Mouse (Mus musculus) forebrain, postnatal 0 days (tissue): ENCODE measurements around the gene Pak1. TPM values are rescaled to one million over a fixed set of nuclear protein-coding genes. Genes with fewer than 3 reads are reported as not detected.

Experiments used
- ATAC-seq: fragments of 200-750 bp; cut with Nextera tagmentation; 2 replicates; pipeline ENCODE4 v1.8.0; 2017; ENCODE audit warnings: mild to moderate bottlenecking, moderate library complexity
- DNase-seq: peaks from one replicate; pipeline ENCODE4 v3.0.0-alpha.2; 2015
- H3K27ac ChIP-seq: fragments of 300-500 bp; sonication (generic); 2 replicates; pipeline ENCODE4 v1.5.1; 2014; ENCODE audit warnings: low read depth, mild to moderate bottlenecking, antibody characterized with exemption, low read length, moderate library complexity, mixed read lengths
- H3K27me3 ChIP-seq: fragments of 300-500 bp; sonication (generic); 2 replicates; pipeline ENCODE4 v1.6.1; 2014; ENCODE audit warnings: mild to moderate bottlenecking, low read length, mixed read lengths; ENCODE audit not compliant: insufficient read depth
- H3K36me3 ChIP-seq: fragments of 300-500 bp; sonication (generic); 2 replicates; pipeline ENCODE4 v1.6.1; 2014; ENCODE audit warnings: mild to moderate bottlenecking, moderate library complexity; ENCODE audit not compliant: insufficient read depth
- H3K4me1 ChIP-seq: fragments of 300-500 bp; sonication (generic); 2 replicates; pipeline ENCODE4 v1.6.1; 2014; ENCODE audit warnings: antibody characterized with exemption; ENCODE audit not compliant: insufficient read depth
- H3K4me2 ChIP-seq: fragments of 300-500 bp; sonication (generic); 2 replicates; pipeline ENCODE4 v1.6.1; 2014; ENCODE audit warnings: low read depth, mild to moderate bottlenecking, moderate library complexity
- H3K4me3 ChIP-seq: fragments of 300-500 bp; sonication (generic); 2 replicates; pipeline ENCODE4 v1.5.1; 2014; ENCODE audit warnings: low read depth, low read length, mixed read lengths
- H3K9ac ChIP-seq: fragments of 300-500 bp; sonication (generic); 2 replicates; pipeline ENCODE4 v1.6.1; 2014; ENCODE audit warnings: mild to moderate bottlenecking
- H3K9me3 ChIP-seq: fragments of 300-500 bp; sonication (generic); 2 replicates; pipeline ENCODE4 v1.6.1; 2016; ENCODE audit warnings: low read length
- CTCF ChIP-seq: sonication (generic); IDR thresholded peaks from 2 replicates; pipeline ENCODE4 v1.5.1; 2016; ENCODE audit warnings: antibody characterized with exemption, control low read depth, low read depth
- WGBS: fragments of 180-500 bp; shearing (Covaris S2); extraction: QIAGEN DNeasy Blood & Tissue Kit; methylation state at CpG from one replicate; pipeline ENCODE4 v1.1.7; 2014; 5-methylcytosine and 5-hydroxymethylcytosine counted together
- polyA plus RNA-seq: library from polyadenylated mRNA; unstranded; fragments of >200 nt; fragmentation: Nextera tagmentation; extraction: Ambion mirVana; gene quantifications from 2 replicates; pipeline ENCODE4 v1.2.1, GENCODE M21; 2015
- total RNA-seq: library from RNA; depleted of rRNA; stranded (reverse); fragments of >200 nt; gene quantifications from 2 replicates; pipeline ENCODE4 v1.2.3, GENCODE M21; 2014

The Pak1 gene
- total and polyA plus RNA-seq, 2 experiments from 2014 or later, result 135 to 186 TPM

DNA sequence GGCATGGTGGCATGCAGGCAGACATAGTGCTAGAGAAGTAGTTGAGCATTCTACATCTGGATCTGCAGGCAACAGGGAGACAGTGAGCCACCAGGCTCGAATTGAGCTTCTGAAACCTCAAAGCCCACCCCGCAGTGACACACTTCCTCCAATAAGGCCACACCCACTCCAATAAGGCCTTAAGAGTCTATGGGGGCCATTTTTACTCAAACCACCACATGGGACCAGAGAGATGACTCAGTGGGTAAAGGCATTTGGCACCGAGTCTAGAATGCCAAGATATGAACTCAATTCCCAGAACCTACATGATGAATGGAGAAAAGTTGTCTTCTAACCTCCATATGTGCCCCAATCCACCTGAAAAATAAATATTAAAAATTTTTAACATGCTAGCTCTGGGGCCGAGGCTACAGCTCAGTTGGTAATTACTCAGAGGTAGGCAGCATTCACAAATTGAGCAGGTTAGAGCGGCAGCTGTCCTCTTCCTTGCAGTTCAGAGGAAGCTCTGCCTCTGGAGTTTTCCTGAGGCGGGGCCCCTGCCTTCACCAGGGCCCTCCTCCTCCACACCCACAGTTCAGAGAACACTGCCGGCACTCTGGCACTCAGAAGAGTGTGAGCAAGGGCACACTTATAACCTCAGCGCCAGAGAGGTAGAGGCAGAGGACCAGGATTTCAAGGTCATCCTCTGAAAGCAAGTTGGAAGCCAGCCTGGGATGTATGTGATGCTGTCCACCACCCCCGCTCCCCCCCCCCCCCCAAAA is 21.8 kb upstream of the Pak1 start:
- Histone ChIP-seq H3K4me3 (no peak overlapping the region), H3K9me3 (no peaks in the 10 kb centered on the region), H3K4me2 (no peak overlapping the region), H3K27me3 (no peaks in the 10 kb centered on the region), H3K4me1 (no peaks in the 10 kb centered on the region), H3K27ac (no peak overlapping the region), H3K36me3 (no peaks in the 10 kb centered on the region), H3K9ac (no peak overlapping the region)
- WGBS, result 85% methylated on average over 9 of the region's 9 CpGs
- ATAC-seq (no peak), DNase-seq (no peak)
- no peak for TF ChIP-seq CTCF

DNA sequence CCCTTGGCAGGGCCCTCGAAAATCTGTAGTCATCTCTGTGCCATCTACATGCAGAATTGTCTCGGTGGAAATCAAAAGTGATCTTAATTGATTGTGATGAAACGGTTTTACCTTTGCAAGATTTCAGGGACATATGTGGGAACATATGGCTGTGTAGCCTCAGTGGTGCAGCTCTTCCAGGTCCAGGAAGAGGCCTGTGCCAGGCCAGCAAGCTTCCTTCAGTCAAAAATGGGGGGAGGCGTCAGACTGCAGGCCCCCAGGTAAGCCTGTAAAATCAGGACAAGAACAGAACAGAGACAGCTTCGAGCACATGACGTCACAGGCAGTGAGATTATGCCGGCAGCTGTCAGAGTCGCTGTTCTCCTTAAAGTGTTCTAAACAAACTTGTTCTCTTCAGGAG is 20.5 kb upstream of the Pak1 start:
- Histone ChIP-seq H3K4me1 (no peaks in the 10 kb centered on the region), H3K27ac (no peak overlapping the region), H3K4me3 (no peak overlapping the region), H3K36me3 (no peaks in the 10 kb centered on the region), H3K4me2 (no peak overlapping the region), H3K9ac (no peak overlapping the region), H3K9me3 (no peaks in the 10 kb centered on the region), H3K27me3 (no peaks in the 10 kb centered on the region)
- peak; percentile 64 for DNase-seq
- 59% methylated on average over 8 of the region's 8 CpGs for WGBS
- TF ChIP-seq CTCF, result no peak
- ATAC-seq, result peak; percentile 47

- ATAC-seq (no peak), DNase-seq (no peak)
- Histone ChIP-seq H3K4me2 (no peak overlapping the region), H3K36me3 (no peaks in the 10 kb centered on the region), H3K4me3 (no peak overlapping the region), H3K9ac (no peak overlapping the region), H3K27me3 (no peaks in the 10 kb centered on the region), H3K27ac (no peak overlapping the region), H3K9me3 (no peaks in the 10 kb centered on the region), H3K4me1 (no peaks in the 10 kb centered on the region)
- WGBS, result 85% methylated on average over 4 of the region's 4 CpGs
- TF ChIP-seq CTCF, result no peak
These were observed 19.3 kb upstream of the Pak1 start for GRCm38 (mm10) chr7:97769020-97769419.

GRCm38 (mm10) chr7:97770841-97771620 is 17.3 kb upstream of the Pak1 start:
- 83% methylated on average over 6 of the region's 6 CpGs for WGBS
- no peak overlapping the region for H3K4me2 ChIP-seq
- H3K9ac ChIP-seq, result no peak overlapping the region

DNA sequence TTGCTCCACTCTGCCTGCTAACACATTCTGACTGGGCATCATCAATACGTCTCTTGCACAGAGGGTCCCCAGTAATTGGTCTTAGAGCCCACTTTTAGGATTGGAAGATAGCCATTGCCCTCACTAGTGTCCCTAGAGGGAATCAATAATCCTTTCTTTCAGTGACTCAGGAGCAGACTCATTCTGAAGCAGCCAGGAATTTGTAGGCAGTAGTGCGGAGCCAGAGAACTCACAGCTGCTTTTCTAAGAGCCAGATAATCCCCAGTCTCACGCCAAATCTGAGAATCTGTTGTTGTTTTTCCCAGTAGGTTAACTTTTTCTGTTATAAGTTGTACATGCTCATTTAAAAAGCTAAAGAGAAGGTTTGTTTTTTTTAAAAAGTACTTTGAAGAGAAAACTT is 13.0 kb upstream of the Pak1 start:
- H3K9ac ChIP-seq, result no peak overlapping the region
- ATAC-seq, result no peak
- 12% methylated on average over 3 of the region's 3 CpGs for WGBS
- no peak for TF ChIP-seq CTCF
- no peaks in the 10 kb centered on the region for H3K9me3 ChIP-seq
- H3K4me3 ChIP-seq, result no peak overlapping the region
- no peak overlapping the region for H3K27ac ChIP-seq
- no peak overlapping the region for H3K4me2 ChIP-seq
- H3K27me3 ChIP-seq, result no peaks in the 10 kb centered on the region
- no peaks in the 10 kb centered on the region for H3K36me3 ChIP-seq
- no peak for DNase-seq
- H3K4me1 ChIP-seq, result no peaks in the 10 kb centered on the region

More at GRCm38 (mm10) chr7:97770841-97771620, 17.3 kb upstream of the Pak1 start:
- TF ChIP-seq CTCF, result no peak
- DNase-seq (no peak), ATAC-seq (no peak)
- Histone ChIP-seq H3K4me1 (no peaks in the 10 kb centered on the region), H3K27ac (no peak overlapping the region), H3K36me3 (no peaks in the 10 kb centered on the region), H3K27me3 (no peaks in the 10 kb centered on the region), H3K9me3 (no peaks in the 10 kb centered on the region), H3K4me3 (no peak overlapping the region)

DNA sequence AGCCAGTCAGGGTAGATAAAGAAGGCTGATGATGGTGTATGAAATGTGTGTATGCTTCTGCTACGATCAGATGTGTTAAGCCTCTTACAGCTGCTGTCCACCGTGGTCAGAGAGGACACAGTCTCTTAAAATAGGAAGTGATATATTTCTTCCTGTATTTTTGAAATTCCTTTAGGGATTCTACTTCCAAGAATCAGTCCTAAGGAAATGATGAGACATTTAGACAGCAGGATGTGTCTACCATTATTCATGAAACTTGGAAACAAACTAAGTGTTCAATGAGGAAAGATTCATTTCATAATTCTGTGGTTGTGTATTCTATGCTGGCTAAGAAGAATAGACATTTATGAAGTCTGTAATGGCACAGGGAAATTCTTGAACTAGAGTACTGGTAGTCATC is 12.4 kb upstream of the Pak1 start:
- Histone ChIP-seq H3K27ac (no peak overlapping the region), H3K4me2 (no peak overlapping the region), H3K9me3 (no peaks in the 10 kb centered on the region), H3K27me3 (no peaks in the 10 kb centered on the region), H3K36me3 (no peaks in the 10 kb centered on the region), H3K4me3 (no peak overlapping the region), H3K9ac (no peak overlapping the region), H3K4me1 (no peaks in the 10 kb centered on the region)
- TF ChIP-seq CTCF, result no peak
- ATAC-seq, result no peak
- 72% methylated on average over 2 of the region's 2 CpGs for WGBS
- DNase-seq, result no peak

- TF ChIP-seq CTCF, result no peak
- ATAC-seq, result no peak
- no peak for DNase-seq
- no peaks in the 10 kb centered on the region for H3K36me3 ChIP-seq
- WGBS, result 88% methylated on average over 4 of the region's 4 CpGs
- H3K27me3 ChIP-seq, result no peaks in the 10 kb centered on the region
- H3K4me1 ChIP-seq, result no peaks in the 10 kb centered on the region
- no peak overlapping the region for H3K4me3 ChIP-seq
- no peaks in the 10 kb centered on the region for H3K9me3 ChIP-seq
- no peak overlapping the region for H3K27ac ChIP-seq
- H3K4me2 ChIP-seq, result no peak overlapping the region
- no peak overlapping the region for H3K9ac ChIP-seq
These were observed 11.2 kb upstream of the Pak1 start for GRCm38 (mm10) chr7:97777191-97777590.
